Mouse (Mus musculus) adrenal gland, postnatal 10 days (tissue): ENCODE measurements around the gene Tex19.1. TPM values are rescaled to one million over a fixed set of nuclear protein-coding genes. Genes with fewer than 3 reads are reported as not detected.
"Not testable (repeated sequence)": the region's sequence is repeated elsewhere in the genome, so short reads cannot be mapped to it uniquely, and the experiment has no call there.

Experiments
- DNase-seq: peaks from one replicate; pipeline ENCODE4 v3.0.0; 2021; ENCODE audit warnings: mixed read lengths
- long read RNA-seq, 2 experiments: library from polyadenylated mRNA; stranded (forward); transcript quantifications; one replicate each; pipeline ENCODE4 v2.0.0; 2021
- total RNA-seq, 2 experiments: library from RNA; stranded (reverse); gene quantifications; 2 replicates each; pipeline ENCODE4 v1.2.3; 2021

Tex19.1 gene
- total RNA-seq = not detected
- long read RNA-seq, experiment 1 = 0 reads
- long read RNA-seq, experiment 2 = 0 reads

DNA sequence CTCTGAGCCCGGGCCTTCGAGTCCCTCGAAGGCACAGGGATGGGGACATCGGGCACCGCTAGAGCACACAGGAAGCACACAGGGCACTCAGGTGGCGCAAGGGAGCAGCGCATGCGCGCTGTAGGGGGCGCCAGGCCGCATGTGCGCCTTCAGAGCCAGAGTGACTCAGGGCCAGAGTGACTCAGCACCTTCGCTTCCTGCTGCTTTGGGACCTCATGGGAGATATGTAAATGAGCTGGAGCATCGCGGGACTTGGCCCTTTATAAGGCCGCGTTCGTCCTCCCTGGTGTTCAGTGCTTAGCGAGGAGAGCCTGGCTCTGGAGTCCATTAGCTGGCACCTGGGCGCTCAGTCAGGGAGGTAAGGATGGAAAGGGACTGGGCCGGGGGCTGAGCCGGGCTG is at the start of gene Tex19.1:
Gene Tex19.1, plus strand, starts transcription at position 279 of the 400 bp plus-strand sequence.
- DNase-seq = no peak

DNA sequence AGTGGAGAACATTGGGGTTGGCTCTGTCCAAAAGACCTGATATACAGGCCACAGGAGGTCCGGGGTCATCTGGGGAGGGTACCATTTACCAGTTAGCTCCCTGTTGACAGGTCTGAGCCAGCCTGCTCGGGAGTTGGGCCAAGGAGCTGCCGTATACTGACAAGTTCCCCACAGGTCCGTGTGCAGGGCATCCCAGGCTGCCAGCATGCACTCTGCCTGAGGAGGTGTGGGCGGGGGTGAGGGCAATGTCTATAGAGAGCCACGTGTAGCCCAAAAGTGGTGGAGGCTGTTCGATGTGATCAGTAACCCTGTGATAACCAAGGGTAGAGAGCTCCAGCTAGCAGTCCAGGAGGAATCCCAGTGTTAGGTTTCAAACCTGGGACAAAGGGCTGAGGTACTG is 46.2 kb upstream of the Tex19.1 start:
- DNase-seq = no peak

DNA sequence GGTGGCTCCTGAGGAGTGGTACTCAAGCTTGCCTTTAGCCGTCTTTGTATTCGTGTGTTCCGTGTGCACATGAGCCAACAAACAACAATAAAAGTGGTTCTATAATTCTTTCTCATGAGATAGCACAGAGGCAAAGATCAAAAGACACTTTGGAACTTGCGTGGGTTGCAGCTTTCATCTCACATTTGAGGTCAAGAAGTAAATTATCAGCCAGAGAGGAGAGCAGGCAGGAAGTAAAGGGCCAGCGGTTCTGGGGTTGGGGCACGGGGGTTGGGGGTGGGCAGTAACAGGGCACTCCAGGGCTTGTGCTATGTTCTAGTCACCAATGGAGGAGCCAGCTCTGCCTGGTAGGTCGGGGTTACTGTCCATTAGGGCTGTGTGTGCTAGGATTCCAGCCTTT is 45.3 kb upstream of the Tex19.1 start:
- no peak for DNase-seq

DNA sequence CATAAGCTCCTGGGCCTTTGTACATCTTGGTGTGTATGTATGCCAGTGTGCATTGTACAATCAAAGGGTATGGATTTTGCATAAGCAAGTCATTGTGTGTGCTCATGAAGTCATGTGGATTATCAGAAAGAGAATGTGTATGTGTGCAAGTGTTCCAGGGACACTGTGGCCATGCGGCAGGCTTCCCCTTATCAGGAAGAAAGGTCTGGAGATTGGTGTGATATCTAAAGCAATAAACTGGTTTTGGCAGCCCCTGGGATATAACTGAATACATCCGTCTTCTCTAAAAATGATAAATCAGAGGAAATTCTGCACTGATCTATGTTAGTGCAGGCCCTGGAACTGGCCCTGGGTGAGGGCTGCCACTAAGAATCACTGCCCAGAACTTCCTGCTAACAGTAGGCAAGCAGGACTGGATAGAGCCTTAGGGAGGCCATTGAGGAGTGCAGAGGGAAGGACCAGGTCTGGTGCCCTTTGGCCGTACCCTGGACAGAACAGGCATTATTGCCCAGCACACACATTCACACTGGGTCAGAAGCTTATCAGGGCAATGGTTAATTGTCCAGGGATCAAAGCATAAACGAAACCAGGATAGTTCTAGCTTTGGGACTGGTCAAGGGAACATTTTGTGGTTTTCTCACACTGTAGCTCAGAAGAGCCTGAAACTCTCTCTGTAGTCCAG is 44.7 kb upstream of the Tex19.1 start:
- DNase-seq = no peak

DNA sequence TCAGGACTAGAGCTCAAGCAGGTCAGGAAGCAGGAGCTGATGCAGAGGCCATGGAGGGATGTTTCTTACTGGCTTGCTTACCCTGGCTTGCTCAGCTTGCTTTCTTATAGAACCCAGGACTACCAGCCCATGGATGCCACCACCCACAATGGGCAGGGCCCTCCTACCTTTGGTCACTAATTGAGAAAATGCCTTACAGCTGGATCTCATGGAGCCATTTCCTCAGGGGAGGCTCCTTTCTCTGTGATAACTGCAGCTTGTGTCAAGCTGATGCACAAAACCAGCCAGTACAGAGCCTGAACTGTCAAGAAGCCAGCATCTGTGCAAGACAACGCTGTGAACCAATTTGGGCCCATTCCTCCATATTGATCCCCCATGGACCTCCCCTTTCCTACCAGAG is 38.7 kb upstream of the Tex19.1 start:
- DNase-seq = not testable (repeated sequence)

DNA sequence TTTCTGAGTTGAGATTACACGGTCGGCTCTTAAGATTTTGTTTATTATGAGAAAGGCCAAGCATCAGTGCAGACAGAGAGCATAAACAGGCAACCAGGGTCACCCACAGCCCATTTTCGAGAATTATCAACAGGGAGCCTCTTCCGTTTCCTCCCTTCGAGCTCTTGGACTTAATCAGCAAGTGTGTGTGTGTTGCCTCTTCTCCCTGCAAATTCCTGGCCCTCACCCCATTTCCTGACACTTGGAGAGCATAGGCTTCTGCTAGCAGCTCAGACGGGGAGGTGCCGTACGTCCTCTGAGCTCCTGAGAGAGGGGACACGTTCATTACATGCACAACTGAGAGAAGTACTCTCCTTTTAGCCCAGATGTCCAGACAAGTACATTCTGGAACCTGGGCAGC is 37.9 kb upstream of the Tex19.1 start:
- no peak for DNase-seq

DNA sequence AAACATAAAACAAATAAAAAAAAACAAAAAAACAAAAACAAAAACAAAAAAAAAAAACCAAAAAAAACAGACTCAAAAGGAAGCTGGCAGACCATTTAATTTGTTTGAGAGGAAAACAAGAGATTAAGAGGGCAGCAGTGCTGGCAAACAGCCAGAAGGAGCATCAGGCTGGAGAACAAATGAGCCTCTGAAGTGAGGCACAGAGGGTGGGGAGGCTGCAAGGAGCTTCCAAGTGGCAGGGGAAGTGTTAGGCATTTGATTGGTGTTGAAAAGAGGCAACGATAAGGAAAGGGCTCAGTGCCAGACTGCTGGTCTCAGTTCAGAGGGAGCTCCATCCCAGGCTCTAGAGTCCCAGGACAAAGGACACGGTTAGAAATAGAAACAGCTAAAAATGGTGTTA is 36.0 kb upstream of the Tex19.1 start:
- peak; percentile 50 for DNase-seq

DNA sequence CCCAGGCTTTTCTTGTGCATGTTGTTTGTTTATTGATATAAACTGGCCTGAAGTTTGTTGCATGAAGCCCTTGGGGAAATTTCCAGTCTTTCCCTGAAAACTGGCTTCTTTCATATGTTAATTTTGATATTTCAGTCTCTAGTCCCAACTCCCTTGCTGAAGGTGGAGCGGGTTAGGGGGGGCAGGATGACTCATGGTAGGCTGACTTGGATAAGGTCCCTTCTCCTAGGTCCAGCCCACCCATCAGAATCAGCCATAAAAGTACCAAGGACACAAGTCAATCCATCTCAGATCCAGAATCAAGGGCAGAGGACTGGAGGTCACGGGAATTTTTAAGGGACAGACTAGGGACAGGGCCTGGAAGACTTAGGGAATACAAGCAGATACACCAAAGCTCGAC is 34.9 kb upstream of the Tex19.1 start:
- DNase-seq = peak; percentile 52

DNA sequence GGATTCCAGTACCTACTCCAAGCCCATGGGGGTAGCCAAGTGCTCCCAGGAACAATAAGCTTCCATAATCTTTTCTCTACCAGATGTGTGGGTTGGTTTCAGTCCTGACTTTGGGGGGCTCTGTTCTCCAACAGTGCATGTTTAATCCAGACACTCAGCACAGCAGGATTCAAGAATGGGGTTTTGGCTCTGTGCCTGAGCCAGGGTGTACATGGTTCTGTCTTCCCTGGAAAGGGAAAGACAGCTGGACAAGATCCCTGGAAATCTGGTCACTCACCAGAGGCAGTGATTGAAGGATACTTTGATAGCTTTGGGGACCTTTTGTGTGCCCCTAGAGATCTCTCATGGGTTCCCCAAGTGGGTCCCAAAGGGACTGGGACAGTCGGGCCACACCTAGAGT is 34.3 kb upstream of the Tex19.1 start:
- no peak for DNase-seq

DNA sequence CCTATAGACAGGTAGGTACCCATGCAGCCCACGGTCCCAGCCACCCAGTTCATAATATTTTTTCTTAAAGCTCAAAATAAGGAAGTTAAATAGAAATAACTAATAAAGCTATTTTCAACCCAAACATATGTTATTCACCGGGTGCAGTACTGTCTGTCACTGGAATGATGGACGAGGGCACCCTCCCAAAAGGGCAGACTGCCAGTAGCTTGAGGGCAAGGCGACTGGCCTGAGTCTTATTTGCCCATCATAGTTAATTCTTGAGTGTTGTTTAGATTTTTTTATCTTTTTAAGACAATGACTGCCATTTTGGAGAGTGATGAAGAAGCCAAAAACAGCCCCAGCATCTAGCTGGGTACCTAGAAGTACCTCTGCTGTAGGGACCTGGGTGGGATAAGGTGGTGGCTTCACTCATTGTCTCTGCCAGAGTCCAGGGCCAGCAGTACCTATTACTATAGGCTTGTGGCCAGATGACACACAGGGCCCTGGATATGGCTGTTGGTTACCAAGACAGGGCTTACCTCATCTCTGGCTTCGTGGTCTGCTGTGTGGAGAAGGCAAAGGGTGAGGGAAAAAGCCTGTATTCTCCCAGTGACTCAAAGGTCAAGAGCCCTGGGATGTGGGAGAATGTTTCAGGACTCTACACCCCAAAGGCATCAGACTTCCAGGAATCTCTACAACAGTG is 33.7 kb upstream of the Tex19.1 start:
- peak; percentile 77 for DNase-seq

DNA sequence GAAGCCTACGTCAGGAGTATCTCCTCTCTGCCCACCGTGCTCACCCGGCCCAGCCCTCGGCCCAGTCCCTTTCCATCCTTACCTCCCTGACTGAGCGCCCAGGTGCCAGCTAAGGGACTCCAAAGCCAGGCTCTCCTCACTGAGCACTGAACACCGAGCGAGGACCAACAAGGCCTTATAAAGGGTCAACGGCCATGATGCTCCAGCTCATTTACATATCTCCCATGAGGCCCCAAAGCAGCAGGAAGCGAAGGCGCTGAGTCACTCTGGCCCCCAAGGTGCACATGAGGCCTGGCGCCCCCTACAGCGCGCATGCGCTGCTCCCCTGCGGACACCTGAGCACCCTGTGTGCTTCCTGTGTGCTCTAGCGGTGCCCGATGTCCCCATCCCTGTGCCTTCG is 27.8 kb upstream of the Tex19.1 start:
- no peak for DNase-seq

DNA sequence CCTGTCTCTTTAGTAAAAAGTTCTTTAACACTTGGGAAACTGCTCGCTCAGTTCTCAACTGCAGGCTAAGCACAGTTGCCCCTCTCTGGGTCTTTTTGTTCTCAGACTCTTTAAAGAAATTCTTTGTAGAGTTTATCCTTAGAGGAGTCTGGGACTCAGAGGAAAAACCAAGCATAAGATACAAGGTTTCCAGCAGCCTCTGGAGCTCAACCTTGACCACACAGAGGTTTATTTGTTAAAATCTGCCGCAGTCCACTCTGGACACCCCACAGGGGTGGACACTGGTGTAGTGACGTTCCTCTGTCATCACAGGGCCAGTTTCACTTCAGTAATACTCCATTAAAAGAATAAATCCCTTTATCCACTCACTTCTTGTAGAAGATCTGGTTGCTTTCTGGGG is 27.4 kb upstream of the Tex19.1 start, which contains the start of gene Tex19.2:
Gene Tex19.2, minus strand, starts transcription at position 101 of the 400 bp plus-strand sequence.
- no peak for DNase-seq

DNA sequence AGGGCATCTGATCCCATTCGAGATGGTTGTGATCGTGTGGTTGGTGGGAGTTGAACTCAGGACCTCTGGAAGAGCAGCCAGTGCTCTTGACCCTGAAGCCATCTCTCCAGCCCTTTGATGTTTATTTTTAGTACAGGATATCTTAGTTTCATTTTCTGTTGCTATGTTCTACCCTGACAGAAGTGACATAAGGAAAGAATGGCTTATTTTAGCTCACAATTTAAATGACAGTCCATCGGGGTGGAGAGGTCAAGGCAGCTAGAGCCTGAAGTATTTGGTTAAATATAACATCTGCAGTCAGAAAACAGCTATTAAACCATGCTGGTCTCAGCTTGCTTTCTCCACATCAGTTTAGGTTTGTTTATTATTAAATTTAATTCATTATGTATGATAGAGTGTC is 24.8 kb upstream of the Tex19.1 start:
- DNase-seq = no peak

DNA sequence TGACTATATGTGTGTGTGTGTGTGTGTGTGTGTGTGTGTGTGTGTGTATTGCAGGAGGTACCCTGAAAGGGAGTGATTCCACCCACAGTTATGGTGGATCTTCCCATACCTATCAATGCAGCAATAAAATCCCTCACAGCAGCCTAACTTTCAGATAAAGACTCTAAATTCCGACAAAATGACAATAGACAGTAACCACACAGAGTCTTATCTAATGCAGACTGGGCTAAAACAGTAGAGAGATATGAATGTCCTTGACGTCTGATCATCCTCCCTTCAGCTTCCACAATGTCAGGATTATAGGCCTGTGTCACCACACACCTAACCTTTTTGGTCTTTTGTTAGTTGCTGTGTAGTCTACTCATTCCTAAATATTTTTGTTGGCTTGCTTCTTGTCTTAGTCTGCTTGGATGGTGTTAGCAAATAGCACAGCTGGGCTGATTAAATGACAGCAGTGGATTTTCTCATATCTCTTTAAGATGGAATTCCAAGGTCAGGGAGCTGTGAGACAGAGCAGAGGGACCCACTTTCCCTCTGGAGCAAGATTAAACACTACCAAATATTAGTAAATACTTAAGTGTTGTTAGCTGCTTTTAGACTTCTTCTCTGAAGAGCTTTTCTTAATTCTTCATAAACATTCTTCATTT is 23.8 kb upstream of the Tex19.1 start:
- DNase-seq = no peak

DNA sequence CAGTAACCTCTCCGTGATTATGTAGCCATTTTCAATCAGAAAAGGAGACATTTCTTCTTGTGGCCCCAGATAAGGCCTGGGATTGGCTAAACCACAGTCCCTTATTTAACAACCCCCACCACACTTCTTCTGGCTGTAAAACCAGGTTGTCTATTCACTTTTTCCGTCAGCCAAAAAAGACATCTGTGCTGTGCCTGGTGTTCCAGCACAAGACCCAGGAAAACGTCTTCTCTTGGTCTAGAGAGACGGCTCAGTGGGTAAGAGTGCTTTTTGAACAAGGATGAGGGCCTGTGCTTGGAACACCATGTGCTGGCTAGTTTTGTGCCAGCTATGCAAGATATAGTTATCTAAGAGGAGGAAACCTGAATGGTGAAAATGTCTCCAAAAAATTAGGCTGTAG is 22.5 kb upstream of the Tex19.1 start:
- no peak for DNase-seq

DNA sequence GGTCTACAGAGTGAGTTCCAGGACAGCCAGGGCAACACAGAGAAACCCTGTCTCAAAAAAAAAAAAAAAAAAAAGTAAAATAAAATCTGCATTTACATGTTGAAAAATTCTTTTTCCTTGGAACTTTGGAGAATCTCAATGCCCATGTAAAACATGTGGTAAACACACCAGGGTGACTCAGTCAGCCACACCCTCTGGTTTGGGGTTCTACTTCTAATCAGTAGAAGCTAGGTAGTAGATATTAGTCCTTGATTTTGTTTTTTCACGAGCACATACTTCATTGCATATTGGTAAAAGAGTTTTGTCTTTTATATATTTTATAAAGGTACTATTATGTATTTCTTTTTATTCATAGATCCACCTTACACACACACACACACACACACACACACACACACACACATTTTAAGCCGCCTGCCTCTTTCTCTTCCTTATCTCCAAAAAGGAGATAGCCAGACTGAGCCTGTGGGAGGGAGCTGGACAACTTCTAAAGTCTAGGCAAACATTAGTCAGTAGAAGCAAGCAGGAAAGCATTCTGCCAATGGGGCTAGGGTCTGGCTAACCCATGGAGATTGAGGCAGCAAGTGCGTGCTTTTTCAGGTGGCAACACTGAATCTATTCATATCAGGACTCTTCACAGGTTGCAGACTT is 20.3 kb upstream of the Tex19.1 start:
- no peak for DNase-seq

DNA sequence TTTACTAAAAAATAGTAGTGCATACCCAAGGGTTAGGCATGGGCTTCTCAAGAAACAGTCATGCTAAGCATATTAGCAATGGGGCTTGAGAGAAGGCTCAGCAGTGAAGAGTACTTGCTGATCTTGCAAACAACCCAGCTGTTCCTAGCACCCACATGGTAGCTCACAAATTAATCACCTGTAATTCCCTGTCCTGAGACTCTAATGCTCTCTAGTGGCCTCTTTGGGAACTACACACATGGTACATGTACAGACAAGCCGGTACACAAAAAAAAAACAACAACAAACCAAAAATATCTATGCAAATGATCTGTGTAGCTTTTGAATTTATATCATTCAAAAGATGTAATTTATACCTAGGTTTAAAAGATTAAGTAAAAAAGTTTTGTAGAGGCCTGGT is 19.5 kb upstream of the Tex19.1 start:
- DNase-seq = no peak

DNA sequence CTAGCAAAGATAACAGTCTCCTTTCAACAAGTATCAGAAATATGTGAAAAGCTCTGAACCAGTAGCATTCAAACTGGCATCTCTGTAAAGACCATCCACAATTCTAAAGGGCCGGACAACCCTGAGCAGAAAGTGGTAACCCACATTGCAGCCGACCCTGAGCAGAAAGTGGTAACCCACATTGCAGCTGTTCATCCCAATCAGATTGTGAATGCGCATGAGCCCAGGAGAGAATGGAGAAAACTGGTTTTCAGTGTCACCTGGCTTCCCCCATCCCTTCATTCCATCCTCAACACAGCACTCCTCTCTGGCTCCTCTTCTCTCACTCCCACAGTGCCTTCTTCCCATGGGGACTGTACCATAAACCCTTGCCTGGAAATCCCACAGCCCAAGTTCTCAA is 18.5 kb upstream of the Tex19.1 start:
- DNase-seq = no peak

DNA sequence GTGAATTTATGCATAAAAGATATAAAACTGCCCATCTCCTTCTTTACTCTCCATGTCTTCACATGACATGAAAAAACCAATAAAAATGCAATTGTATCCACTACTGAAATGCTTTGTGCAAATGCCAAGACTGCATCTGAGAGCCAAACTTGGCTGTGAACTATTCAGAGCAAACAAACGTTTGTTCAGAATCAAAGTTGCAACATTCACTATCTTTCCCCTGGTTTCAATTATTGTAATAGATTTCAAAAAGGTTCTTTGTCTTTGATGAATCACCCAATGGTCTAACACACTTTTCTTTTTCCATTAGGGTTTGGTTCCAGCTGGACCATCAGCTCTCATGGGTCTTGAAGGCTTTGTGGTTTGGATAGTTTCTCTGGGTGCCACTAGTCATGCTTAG is 16.3 kb upstream of the Tex19.1 start:
- DNase-seq = no peak

DNA sequence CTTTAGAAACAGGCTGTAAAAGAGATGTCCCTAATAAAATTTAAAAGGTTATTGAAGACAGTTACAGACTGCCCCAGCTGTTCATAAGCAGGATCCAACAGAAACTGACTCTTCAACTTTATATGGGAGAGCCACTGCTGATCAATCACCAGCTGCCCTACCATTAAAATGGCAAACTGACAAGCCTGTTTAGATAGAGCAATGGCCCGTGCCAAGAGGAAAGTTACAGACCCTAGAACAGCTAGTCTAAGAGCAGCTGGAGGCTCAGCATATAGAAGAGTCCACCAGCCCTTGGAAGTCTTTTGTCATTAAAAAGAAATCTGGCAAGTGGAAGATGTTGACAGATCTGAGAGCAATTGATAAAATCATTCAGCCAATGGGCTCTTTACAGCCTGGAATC is 11.3 kb upstream of the Tex19.1 start:
- no peak for DNase-seq

DNA sequence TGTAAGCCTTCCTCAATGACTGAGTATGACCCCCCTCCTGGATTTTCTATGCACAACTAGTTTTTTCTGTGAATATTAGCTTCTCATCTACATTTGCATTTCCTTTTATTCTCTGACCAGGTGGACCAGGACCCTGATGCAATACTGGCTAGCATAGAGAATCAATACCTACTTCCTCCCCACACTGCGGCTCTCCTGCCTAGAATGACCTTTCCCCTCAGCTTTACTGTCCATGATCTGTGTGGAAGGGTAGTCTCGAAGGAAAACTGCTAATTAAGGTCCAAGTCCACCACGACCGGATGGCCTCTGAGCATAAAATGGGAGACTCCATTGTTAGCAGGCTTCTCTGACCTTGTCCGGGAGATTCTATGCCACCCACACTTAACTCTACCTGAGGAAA is 8.3 kb upstream of the Tex19.1 start:
- DNase-seq = no peak

DNA sequence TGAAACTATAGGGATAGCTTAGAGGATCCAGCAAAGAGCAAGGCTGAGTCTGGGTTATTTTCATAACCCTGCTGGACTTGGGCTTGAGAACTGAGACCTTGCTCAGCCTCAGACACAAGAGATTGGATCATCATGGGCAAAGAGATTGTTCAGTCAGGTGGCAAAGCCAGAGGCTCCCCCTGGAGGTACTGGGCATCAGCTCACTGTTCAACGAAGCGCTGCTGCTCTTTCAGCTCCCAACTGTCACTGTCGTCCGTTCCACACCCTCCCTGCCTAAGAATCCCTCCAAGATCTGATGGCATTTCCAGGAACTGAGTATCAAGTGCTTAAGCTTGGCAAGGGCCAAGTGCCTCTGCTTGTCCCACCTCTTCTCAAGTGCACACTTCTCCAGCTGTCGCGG is 7.2 kb upstream of the Tex19.1 start:
- DNase-seq = peak; percentile 26
